Mouse (Mus musculus) limb, embryonic 15.5 days (tissue): ENCODE measurements around the gene Adcyap1r1. TPM values are rescaled to one million over a fixed set of nuclear protein-coding genes. Genes with fewer than 3 reads are reported as not detected.

Experiments used
- ATAC-seq: fragments of 200-750 bp; cut with Nextera tagmentation; 2 replicates; pipeline ENCODE4 v1.8.0; 2017; ENCODE audit warnings: low read depth, moderate TSS enrichment; ENCODE audit not compliant: insufficient number of reproducible peaks, low FRiP score, low TSS enrichment
- H3K27ac ChIP-seq: fragments of 300-500 bp; sonication (generic); 2 replicates; pipeline ENCODE4 v1.5.1; 2015; ENCODE audit warnings: moderate library complexity, mild to moderate bottlenecking, inconsistent platforms
- H3K27me3 ChIP-seq: fragments of 300-500 bp; sonication (generic); 2 replicates; pipeline ENCODE4 v1.6.1; 2015; ENCODE audit warnings: inconsistent platforms
- H3K36me3 ChIP-seq: fragments of 300-500 bp; sonication (generic); 2 replicates; pipeline ENCODE4 v1.6.1; 2015; ENCODE audit warnings: inconsistent platforms
- H3K4me1 ChIP-seq: fragments of 300-500 bp; sonication (generic); 2 replicates; pipeline ENCODE4 v1.6.1; 2015; ENCODE audit warnings: inconsistent platforms
- H3K4me2 ChIP-seq: fragments of 300-500 bp; sonication (generic); 2 replicates; pipeline ENCODE4 v1.6.1; 2015; ENCODE audit warnings: mild to moderate bottlenecking, inconsistent platforms
- H3K4me3 ChIP-seq: fragments of 300-500 bp; sonication (generic); 2 replicates; pipeline ENCODE4 v1.5.1; 2015; ENCODE audit warnings: mild to moderate bottlenecking, inconsistent platforms
- H3K9ac ChIP-seq: fragments of 300-500 bp; sonication (generic); 2 replicates; pipeline ENCODE4 v1.6.1; 2015; ENCODE audit warnings: inconsistent platforms
- H3K9me3 ChIP-seq: fragments of 300-500 bp; sonication (generic); 2 replicates; pipeline ENCODE4 v1.6.1; 2016; ENCODE audit warnings: inconsistent platforms
- WGBS: fragments of 180-500 bp; shearing (Covaris S2); methylation state at CpG from one replicate; pipeline ENCODE4 v1.1.7; 2015; 5-methylcytosine and 5-hydroxymethylcytosine counted together
- polyA plus RNA-seq: library from polyadenylated mRNA; unstranded; fragments of >200 nt; fragmentation: Nextera tagmentation; extraction: Ambion mirVana; gene quantifications from 2 replicates; pipeline ENCODE4 v1.2.1, GENCODE M21; 2015

The Adcyap1r1 gene
- 1.4 and 2.1 TPM in 2 replicates for polyA plus RNA-seq

DNA sequence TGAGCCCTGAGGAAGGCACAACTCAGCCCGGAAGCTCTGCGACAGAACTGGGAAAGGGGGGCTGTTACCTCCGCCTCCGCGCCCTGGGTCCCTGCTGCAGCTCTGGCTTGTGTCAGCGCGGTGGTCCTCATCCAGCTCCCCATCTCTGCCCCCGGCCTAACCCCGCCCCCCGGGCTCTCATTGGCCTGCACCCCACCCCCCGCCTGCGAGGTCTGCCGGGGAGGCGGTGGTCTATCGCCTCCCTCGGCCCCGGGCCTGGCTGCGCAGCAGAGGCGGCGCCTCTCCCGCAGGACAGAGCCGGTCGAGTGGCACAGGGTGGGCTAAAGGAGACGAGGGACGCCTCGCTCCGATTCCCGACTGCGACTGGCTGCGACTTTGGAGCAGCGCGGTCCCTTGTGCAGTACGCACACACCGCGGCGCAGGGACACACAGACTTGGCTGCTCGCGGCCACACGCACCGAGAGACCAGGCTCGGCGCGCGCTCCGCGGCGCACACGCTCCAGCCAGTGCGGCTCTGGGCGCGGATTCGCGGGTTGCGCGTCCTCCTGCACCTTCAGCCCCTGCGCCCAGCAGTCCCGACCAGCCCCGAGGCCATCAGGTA lies at the start of gene Adcyap1r1:
TSS of gene Adcyap1r1 (plus strand) at position 208 of the 601 bp plus-strand sequence.
- Histone ChIP-seq H3K9me3 (no peaks in the 10 kb centered on the region), H3K9ac (peak within 1 kb of the TSS; percentile 42; the same call in 1 of the 2 replicates), H3K27me3 (peaks cover 58% of the 10 kb centered on the region), H3K4me2 (peak within 1 kb of the TSS; percentile 93), H3K36me3 (no peaks in the 10 kb centered on the region), H3K27ac (no peak within 1 kb of the TSS), H3K4me3 (peak within 1 kb of the TSS; percentile 50), H3K4me1 (peaks cover 12% of the 10 kb centered on the region)
- under 1% methylated on average over 58 of the region's 58 CpGs for WGBS
- peak; percentile 36; the same call in 1 of the 2 replicates for ATAC-seq

DNA sequence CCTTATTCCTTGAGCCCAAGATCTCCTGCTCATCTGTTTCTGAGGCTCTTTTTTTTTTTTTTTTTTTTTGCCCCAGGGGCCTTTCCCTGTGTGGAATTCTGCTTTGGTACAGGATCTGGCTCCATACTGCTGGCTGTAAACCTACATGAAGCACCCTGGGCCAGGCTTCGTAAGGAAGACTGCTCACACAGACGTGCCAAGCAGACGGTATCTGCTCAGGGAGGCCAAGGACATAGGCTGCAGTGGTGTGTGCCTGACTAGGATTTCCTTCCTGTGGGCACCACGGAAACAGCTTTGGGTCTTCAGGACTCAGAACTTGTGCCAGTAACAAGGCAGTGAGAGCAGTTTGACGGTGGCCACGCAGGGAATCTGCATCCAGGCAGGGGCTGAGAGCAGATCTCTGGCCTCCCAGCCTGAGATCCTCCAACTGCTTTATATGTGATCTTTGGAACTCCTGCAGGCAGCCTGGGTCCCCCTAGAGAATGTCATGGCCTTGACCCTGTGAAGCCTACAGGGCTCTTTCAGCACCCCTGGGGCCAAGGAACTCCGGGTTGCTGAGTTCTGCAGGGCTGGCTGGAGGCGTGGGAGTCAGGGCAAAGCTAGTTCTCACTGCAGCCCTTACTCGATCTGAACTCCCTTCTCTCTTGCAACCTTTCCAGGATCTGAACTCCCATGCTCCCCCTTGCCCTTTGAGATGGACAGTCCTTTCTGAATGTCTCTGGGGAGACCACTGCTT lies 49.6 kb upstream of the Adcyap1r1 start:
- H3K9ac ChIP-seq = no peak overlapping the region
- no peak for ATAC-seq
- H3K9me3 ChIP-seq = no peaks in the 10 kb centered on the region
- H3K27ac ChIP-seq = no peak overlapping the region
- no peaks in the 10 kb centered on the region for H3K36me3 ChIP-seq
- peaks cover 5% of the 10 kb centered on the region; the same call in 1 of the 2 replicates for H3K4me1 ChIP-seq
- 61% methylated on average over 9 of the region's 9 CpGs for WGBS
- H3K4me2 ChIP-seq = no peak overlapping the region
- no peak overlapping the region for H3K4me3 ChIP-seq
- H3K27me3 ChIP-seq = no peaks in the 10 kb centered on the region

DNA sequence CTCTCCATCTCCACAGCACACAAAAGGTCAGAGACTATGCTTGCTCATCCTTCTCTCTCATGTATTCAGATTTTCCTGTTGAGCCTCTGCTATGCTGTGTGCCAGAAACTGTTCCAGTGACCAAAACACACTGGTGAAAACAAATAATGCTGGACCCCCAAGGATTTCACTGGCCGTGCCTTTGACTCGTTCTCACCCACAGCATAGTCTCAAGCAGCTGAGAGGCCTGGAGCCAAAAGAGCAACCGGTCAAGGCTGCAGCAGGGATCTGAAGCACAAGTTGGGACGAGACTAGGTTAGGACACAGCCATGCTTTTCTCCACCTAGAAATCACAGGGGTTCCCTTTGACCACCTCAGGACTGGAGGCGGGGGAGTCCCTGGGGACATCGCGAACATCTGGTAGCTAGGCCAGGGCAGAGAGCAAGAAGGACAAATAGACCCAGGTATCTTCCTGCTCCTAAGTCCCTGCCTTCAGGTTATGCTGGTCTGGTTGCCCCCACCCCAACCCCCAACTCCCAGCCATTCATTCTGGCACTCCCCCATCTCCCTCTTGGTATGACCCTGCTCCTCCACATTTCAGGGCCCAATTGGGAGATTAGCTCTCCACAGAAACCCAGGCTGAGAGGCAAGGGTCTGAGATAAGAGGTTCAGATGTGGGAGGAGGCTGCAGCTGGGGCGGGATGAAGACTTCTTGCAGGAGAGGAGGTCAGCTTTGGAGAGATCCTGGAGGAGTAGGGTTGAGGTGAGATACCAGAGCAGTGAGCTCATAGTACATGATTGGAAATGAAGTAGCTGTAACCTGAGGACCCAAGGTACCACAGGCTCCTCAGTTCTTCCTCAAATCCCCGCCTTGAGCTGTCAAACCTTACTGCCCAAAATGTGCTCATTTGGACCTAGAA lies 48.1 kb upstream of the Adcyap1r1 start:
- Histone ChIP-seq H3K4me1 (peaks cover 5% of the 10 kb centered on the region; the same call in 1 of the 2 replicates), H3K27me3 (no peaks in the 10 kb centered on the region), H3K36me3 (no peaks in the 10 kb centered on the region), H3K9ac (no peak overlapping the region), H3K4me3 (no peak overlapping the region), H3K4me2 (no peak overlapping the region), H3K27ac (no peak overlapping the region), H3K9me3 (no peaks in the 10 kb centered on the region)
- 75% methylated on average over 9 of the region's 9 CpGs for WGBS
- no peak for ATAC-seq

- Histone ChIP-seq H3K9me3 (no peaks in the 10 kb centered on the region), H3K4me3 (no peak overlapping the region), H3K27me3 (no peaks in the 10 kb centered on the region), H3K9ac (no peak overlapping the region), H3K27ac (no peak overlapping the region), H3K4me1 (peaks cover 5% of the 10 kb centered on the region; the same call in 1 of the 2 replicates), H3K4me2 (no peak overlapping the region), H3K36me3 (no peaks in the 10 kb centered on the region)
- 49% methylated on average over 5 of the region's 5 CpGs for WGBS
- no peak for ATAC-seq
These were observed 47.3 kb upstream of the Adcyap1r1 start for GRCm38 (mm10) chr6:55404421-55404990.

DNA sequence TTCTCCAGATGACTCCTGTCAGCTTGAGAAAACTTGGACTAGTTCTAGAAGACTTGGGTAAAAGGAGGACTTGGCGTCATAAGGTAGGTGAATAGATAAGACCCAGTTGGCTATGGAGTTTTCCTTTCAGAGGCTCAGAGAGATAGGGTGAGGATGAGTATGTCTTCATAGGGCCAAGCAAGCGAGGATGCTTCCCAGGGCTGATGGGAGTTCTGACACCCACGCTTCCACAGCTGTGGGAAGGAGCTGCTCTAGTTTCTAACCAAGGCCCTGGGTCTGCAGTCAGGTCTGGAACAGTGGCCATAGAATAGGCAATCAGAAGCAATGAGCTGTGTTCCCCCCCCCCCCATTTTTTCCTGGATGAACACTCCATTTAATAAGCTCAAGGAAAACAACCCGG lies 44.4 kb upstream of the Adcyap1r1 start:
- 72% methylated on average over 4 of the region's 4 CpGs for WGBS
- no peaks in the 10 kb centered on the region for H3K9me3 ChIP-seq
- H3K4me2 ChIP-seq = no peak overlapping the region
- no peak for ATAC-seq
- H3K36me3 ChIP-seq = no peaks in the 10 kb centered on the region
- no peak overlapping the region for H3K4me3 ChIP-seq
- H3K27me3 ChIP-seq = no peaks in the 10 kb centered on the region
- H3K4me1 ChIP-seq = peaks cover 9% of the 10 kb centered on the region
- H3K27ac ChIP-seq = no peak overlapping the region
- H3K9ac ChIP-seq = no peak overlapping the region

- Histone ChIP-seq H3K9ac (no peak overlapping the region), H3K27me3 (no peaks in the 10 kb centered on the region), H3K4me2 (no peak overlapping the region), H3K9me3 (no peaks in the 10 kb centered on the region), H3K27ac (no peak overlapping the region), H3K4me1 (peaks cover 9% of the 10 kb centered on the region), H3K4me3 (no peak overlapping the region), H3K36me3 (no peaks in the 10 kb centered on the region)
- no peak for ATAC-seq
- WGBS = 23% methylated on average over 7 of the region's 7 CpGs
These were observed 41.5 kb upstream of the Adcyap1r1 start for GRCm38 (mm10) chr6:55410119-55410775.

DNA sequence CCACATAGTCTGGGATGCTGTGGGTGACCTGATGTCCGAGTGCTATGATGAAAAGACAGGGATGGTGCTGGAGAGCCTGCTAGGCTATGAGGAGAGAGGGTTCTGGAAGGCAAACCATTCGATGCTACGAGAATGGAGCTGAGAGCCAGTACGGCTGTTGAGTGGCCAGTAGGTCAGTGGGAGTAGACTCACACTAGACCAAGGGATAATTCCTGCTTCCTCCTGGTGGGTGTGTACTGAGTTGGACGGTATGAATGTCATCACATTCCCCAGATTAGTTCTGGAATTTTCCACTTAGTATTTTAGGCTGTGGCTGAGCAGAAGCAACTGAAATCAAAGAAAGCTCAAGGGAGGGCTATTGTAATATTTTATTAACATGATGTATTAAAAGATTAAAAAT lies 40.8 kb upstream of the Adcyap1r1 start:
- Histone ChIP-seq H3K4me1 (peaks cover 9% of the 10 kb centered on the region), H3K27ac (no peak overlapping the region), H3K9ac (no peak overlapping the region), H3K9me3 (no peaks in the 10 kb centered on the region), H3K4me3 (no peak overlapping the region), H3K4me2 (no peak overlapping the region), H3K27me3 (no peaks in the 10 kb centered on the region), H3K36me3 (no peaks in the 10 kb centered on the region)
- 74% methylated on average over 5 of the region's 5 CpGs for WGBS
- no peak for ATAC-seq

DNA sequence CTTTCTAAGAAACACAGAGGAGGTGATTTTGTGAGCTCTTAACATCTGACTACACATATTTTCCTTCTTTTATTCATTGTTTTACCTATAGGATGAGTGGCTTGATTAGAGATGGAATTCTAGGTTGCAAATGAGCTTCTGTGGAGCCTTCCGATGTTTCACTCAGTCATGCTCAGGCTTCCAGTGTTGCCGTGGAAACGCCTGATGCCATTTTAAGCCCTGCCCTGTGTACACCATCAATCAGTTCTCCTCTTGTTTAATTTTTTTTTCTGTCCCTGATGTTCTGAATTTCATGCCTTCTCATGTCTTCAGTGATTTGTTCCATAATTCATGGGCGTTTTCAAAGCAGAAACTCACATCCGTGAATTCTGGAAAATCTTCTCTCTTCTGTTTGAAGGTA lies 35.6 kb upstream of the Adcyap1r1 start:
- H3K4me2 ChIP-seq = no peak overlapping the region
- H3K9me3 ChIP-seq = no peaks in the 10 kb centered on the region
- ATAC-seq = no peak
- no peak overlapping the region for H3K4me3 ChIP-seq
- 81% methylated on average over 5 of the region's 5 CpGs for WGBS
- H3K9ac ChIP-seq = no peak overlapping the region
- no peaks in the 10 kb centered on the region for H3K4me1 ChIP-seq
- H3K27ac ChIP-seq = no peak overlapping the region
- no peaks in the 10 kb centered on the region for H3K27me3 ChIP-seq
- H3K36me3 ChIP-seq = no peaks in the 10 kb centered on the region

GRCm38 (mm10) chr6:55418746-55419410 lies 32.9 kb upstream of the Adcyap1r1 start:
- Histone ChIP-seq H3K9ac (no peak overlapping the region), H3K4me2 (no peak overlapping the region), H3K27ac (no peak overlapping the region), H3K27me3 (no peaks in the 10 kb centered on the region), H3K9me3 (no peaks in the 10 kb centered on the region), H3K4me3 (no peak overlapping the region), H3K4me1 (no peaks in the 10 kb centered on the region), H3K36me3 (no peaks in the 10 kb centered on the region)
- WGBS = 38% methylated on average over 2 of the region's 2 CpGs
- no peak for ATAC-seq

DNA sequence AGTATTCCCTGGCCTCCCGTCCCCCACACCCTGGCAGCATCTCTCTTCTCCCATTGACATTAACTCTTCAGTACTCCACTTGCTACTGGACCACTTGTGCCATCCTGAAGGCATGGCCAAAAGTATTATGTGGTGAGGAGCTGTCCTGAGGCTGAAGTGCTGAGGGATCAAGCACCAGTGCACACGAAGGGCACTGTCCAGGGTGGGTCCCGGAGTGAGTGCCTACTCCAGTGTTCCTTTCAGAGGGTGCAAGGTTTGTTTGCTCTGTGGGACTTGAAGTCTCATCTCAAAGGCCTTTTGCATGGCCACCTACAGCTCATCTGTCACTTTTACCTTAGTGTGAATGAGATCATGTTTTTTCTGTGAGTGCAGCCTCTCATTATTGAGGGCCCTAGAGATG lies 31.4 kb upstream of the Adcyap1r1 start:
- no peak overlapping the region for H3K27ac ChIP-seq
- no peak overlapping the region for H3K4me2 ChIP-seq
- H3K4me1 ChIP-seq = no peaks in the 10 kb centered on the region
- no peak overlapping the region for H3K4me3 ChIP-seq
- no peaks in the 10 kb centered on the region for H3K9me3 ChIP-seq
- H3K9ac ChIP-seq = no peak overlapping the region
- 63% methylated on average over 3 of the region's 3 CpGs for WGBS
- H3K36me3 ChIP-seq = no peaks in the 10 kb centered on the region
- no peaks in the 10 kb centered on the region for H3K27me3 ChIP-seq
- no peak for ATAC-seq

DNA sequence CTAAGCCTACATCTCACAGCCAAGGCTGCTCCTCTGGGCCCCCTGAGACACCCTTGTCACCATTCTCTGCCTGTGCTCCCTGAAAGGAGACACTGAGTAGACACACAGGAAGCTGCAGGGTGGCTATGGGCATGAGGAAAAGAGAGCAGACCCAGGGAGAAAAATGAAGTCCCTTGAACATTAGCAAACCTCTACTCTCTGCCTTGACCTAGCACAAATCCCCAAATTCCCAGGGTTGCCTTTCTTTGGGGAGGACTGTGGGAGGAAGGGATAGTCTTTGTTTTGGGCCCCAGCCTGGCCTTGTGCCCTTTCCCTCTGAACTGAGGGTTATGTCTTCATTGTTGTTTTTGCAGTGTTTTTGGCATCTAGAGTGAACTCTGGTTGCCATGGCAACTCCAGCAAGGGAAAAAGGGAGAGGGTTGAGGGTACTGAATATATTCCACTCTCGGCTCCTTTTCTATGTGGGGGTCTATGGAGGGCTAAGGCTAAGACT lies 30.9 kb upstream of the Adcyap1r1 start:
- WGBS = 29% methylated on average over 1 of the region's 1 CpGs
- no peaks in the 10 kb centered on the region for H3K9me3 ChIP-seq
- no peak overlapping the region for H3K9ac ChIP-seq
- H3K4me1 ChIP-seq = no peaks in the 10 kb centered on the region
- no peaks in the 10 kb centered on the region for H3K27me3 ChIP-seq
- ATAC-seq = no peak
- H3K27ac ChIP-seq = no peak overlapping the region
- H3K4me3 ChIP-seq = no peak overlapping the region
- H3K4me2 ChIP-seq = no peak overlapping the region
- no peaks in the 10 kb centered on the region for H3K36me3 ChIP-seq
